Mouse (Mus musculus) urinary bladder, postnatal 4 days (tissue): ENCODE data around the gene Stx5a.

Experiments used
- DNase-seq, 2 experiments: peaks; one replicate each; pipeline ENCODE4 v3.0.0; 2021 to 2022; ENCODE audit warnings: low spot score in 2 of 2

The Stx5a gene

DNA sequence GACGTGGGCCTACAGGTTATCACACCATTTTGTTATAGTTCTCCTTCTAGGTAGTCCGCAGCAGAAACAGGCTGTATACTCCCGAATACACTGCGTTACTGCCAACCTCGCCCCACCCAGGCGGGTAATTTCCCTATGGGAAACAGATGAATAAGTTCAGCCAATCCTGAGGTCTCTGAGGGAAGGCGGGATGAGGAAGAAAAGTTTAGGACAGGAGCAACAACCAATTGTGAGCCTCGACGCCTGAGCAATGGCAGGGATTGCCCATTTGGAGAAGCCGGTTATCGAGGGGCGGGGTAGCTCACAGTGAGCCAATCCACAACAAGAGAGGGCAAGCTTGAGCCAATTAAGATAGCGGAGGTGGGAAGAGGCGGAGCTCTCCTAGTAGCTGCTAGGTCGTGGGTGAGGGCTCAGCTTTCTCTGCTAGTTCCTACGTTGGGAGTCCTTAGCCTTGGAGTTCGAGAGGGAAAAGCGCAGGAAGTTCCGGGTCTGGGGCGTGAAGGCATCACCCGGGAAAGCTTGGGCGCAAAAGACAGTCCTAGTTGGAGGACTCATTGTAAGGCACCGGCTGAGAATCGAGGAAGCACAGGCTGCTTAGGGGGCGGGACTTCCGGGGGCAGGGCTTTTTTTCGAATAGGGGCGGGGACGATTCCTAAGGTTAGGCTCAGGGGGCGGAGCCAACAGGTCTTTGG lies 61.1 kb downstream of the Stx5a start, which contains the start of gene Zbtb3:
Zbtb3 (plus strand) TSS at position 426 of the 692 bp plus-strand sequence.
- DNase-seq: peak; percentile 92 to 93

DNA sequence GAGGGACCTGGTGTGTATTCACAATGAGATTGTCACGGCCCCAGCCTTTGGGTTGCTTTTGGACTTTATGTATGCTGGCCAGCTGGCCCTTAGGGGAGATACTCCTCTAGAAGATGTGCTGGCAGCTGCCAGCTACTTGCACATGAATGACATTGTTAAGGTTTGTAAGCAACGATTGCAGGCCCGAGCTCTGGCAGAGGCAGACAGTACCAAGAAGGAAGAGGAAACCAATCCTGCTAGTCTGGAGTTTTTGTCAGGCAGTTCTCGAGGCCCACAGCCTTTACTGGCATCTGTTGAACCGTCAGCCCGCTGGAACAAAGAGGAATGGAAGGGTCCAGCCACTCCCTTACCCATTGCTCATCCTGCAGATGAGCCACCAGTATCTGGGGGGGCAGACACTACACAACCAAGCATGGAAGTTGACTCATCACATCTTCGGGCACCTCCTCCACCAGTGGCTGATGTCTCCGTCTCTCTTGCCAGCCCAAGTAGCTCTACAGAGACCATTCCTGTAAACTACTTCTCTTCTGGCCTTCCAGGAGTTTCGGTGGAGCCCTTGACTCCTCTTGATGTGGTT lies 62.1 kb downstream of the Stx5a start:
- DNase-seq: no peak

DNA sequence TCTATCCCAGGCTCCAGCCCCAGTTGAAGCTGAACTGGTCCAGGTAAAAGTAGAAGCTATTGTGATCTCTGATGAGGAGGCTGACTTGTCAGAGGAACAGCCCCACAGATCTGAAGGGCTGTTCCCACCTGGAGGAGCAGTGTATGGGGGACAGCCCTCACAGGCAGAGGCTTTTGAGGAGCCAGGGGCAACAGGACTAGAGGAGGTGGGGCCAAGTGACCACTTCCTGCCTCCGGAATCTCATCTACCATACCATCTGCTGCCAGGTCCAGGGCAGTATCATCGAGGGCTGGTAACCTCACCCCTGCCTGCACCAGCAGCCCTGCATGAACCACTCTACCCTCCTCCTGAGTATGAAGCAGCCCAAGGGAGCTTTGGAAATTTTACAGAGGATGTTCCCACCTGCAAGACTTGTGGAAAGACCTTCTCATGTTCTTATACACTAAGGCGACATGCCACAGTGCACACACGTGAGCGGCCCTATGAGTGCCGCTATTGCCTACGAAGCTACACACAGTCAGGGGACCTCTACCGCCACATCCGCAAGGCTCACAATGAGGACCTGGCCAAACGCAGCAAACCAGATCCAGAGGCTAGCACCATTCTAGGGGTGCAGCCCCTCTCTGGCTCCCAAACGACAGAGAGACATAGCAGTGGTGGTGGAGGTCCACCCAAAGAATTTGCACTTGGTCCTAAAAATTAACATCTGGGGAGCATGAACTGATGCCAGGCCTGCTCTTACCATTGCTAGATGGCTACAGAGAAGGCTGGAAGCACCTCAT lies 62.9 kb downstream of the Stx5a start:
- DNase-seq: no peak
